Mouse (Mus musculus) forebrain, embryonic 16.5 days (tissue): Measurements from ENCODE around the gene Grm6. TPM values are rescaled to one million over a fixed set of nuclear protein-coding genes. Genes with fewer than 3 reads are reported as not detected.
A peak's percentile ranks its signal among the peaks of the same experiment; 100 is the strongest.

Experiments used
- ATAC-seq: fragments of 200-750 bp; cut with Nextera tagmentation; 2 replicates; pipeline ENCODE4 v1.8.0; 2017; ENCODE audit warnings: mild to moderate bottlenecking, moderate library complexity
- H3K27ac ChIP-seq: fragments of 300-500 bp; sonication (generic); 2 replicates; pipeline ENCODE4 v1.5.1; 2014; ENCODE audit warnings: low read length, control low read depth
- H3K27me3 ChIP-seq: fragments of 300-500 bp; sonication (generic); replicated peaks from 2 replicates; pipeline ENCODE4 v1.6.1; 2014; ENCODE audit warnings: low read length; ENCODE audit not compliant: control insufficient read depth, insufficient read depth
- H3K36me3 ChIP-seq: fragments of 300-500 bp; sonication (generic); 2 replicates; pipeline ENCODE4 v1.6.1; 2014; ENCODE audit not compliant: control insufficient read depth, insufficient read depth
- H3K4me1 ChIP-seq: fragments of 300-500 bp; sonication (generic); replicated peaks from 2 replicates; pipeline ENCODE4 v1.6.1; 2014; ENCODE audit warnings: low read length; ENCODE audit not compliant: control insufficient read depth, insufficient read depth
- H3K4me2 ChIP-seq: fragments of 300-500 bp; sonication (generic); 2 replicates; pipeline ENCODE4 v1.6.1; 2014; ENCODE audit warnings: mild to moderate bottlenecking, low read length, control low read depth
- H3K4me3 ChIP-seq: fragments of 300-500 bp; sonication (generic); replicated peaks from 2 replicates; pipeline ENCODE4 v1.5.1; 2014; ENCODE audit warnings: mild to moderate bottlenecking, low read length, control low read depth
- H3K9ac ChIP-seq: fragments of 300-500 bp; sonication (generic); replicated peaks from 2 replicates; pipeline ENCODE4 v1.6.1; 2014; ENCODE audit warnings: low read depth, low read length, control low read depth
- H3K9me3 ChIP-seq: fragments of 300-500 bp; sonication (generic); 2 replicates; pipeline ENCODE4 v1.6.1; 2016; ENCODE audit warnings: low read length; ENCODE audit not compliant: control insufficient read depth
- WGBS: fragments of 180-500 bp; shearing (Covaris S2); extraction: QIAGEN DNeasy Blood & Tissue Kit; methylation state at CpG from one replicate; pipeline ENCODE4 v1.1.7; 2014; 5-methylcytosine and 5-hydroxymethylcytosine counted together
- polyA plus RNA-seq: library from polyadenylated mRNA; unstranded; fragments of >200 nt; fragmentation: Nextera tagmentation; extraction: Ambion mirVana; gene quantifications from 2 replicates; pipeline ENCODE4 v1.2.1, GENCODE M21; 2015

Gene Grm6
- polyA plus RNA-seq, 1 experiment from 2014 or later = not detected

GRCm38 (mm10) chr11:50848520-50849137, 1.9 kb upstream of the Grm6 start:
- H3K27me3 ChIP-seq = peaks cover 49% of the 10 kb centered on the region
- H3K4me1 ChIP-seq = peaks cover 13% of the 10 kb centered on the region
- H3K27ac ChIP-seq = no peak overlapping the region
- H3K9ac ChIP-seq = no peak overlapping the region
- no peak overlapping the region for H3K4me3 ChIP-seq
- H3K9me3 ChIP-seq = 0 out of 2 replicates have a peak, but pooled peaks cover 5% of the 10 kb centered on the region
- 54% methylated on average over 3 of the region's 3 CpGs for WGBS
- H3K4me2 ChIP-seq = no peak overlapping the region
- no peak for ATAC-seq
- H3K36me3 ChIP-seq = no peaks in the 10 kb centered on the region

GRCm38 (mm10) chr11:50849310-50849709, 1.2 kb upstream of the Grm6 start:
- no peak for ATAC-seq
- 0 out of 2 replicates have a peak, but pooled peaks cover 5% of the 10 kb centered on the region for H3K9me3 ChIP-seq
- H3K9ac ChIP-seq = no peak overlapping the region
- no peak overlapping the region for H3K4me2 ChIP-seq
- WGBS = 11% methylated on average over 10 of the region's 10 CpGs
- no peak overlapping the region for H3K27ac ChIP-seq
- no peaks in the 10 kb centered on the region for H3K36me3 ChIP-seq
- H3K4me1 ChIP-seq = peaks cover 13% of the 10 kb centered on the region
- H3K27me3 ChIP-seq = peaks cover 49% of the 10 kb centered on the region
- no peak overlapping the region for H3K4me3 ChIP-seq

GRCm38 (mm10) chr11:50850989-50851601, 610 bp downstream of the Grm6 start:
- peak overlapping the region; percentile 85 for H3K4me2 ChIP-seq
- no peaks in the 10 kb centered on the region for H3K36me3 ChIP-seq
- H3K27me3 ChIP-seq = peaks cover 49% of the 10 kb centered on the region
- H3K4me1 ChIP-seq = peaks cover 13% of the 10 kb centered on the region
- peak overlapping the region; percentile 51 for H3K9ac ChIP-seq
- H3K9me3 ChIP-seq = 0 out of 2 replicates have a peak, but pooled peaks cover 5% of the 10 kb centered on the region
- peak overlapping the region; percentile 46 for H3K4me3 ChIP-seq
- under 1% methylated on average over 61 of the region's 72 CpGs for WGBS
- no peak overlapping the region for H3K27ac ChIP-seq
- peak; percentile 43; the same call in 1 of the 2 replicates for ATAC-seq

- no peak overlapping the region for H3K9ac ChIP-seq
- H3K9me3 ChIP-seq = peaks cover 9% of the 10 kb centered on the region
- peaks cover 47% of the 10 kb centered on the region for H3K36me3 ChIP-seq
- H3K4me3 ChIP-seq = no peak overlapping the region
- ATAC-seq = no peak
- WGBS = 96% methylated on average over 3 of the region's 3 CpGs
- H3K27ac ChIP-seq = no peak overlapping the region
- H3K27me3 ChIP-seq = no peaks in the 10 kb centered on the region
- no peak overlapping the region for H3K4me2 ChIP-seq
- H3K4me1 ChIP-seq = no peaks in the 10 kb centered on the region
Measured at GRCm38 (mm10) chr11:50878641-50879040, 28.2 kb downstream of the Grm6 start.

GRCm38 (mm10) chr11:50883756-50884155, 33.3 kb downstream of the Grm6 start:
- no peak overlapping the region for H3K4me3 ChIP-seq
- H3K4me1 ChIP-seq = peaks cover 11% of the 10 kb centered on the region
- H3K36me3 ChIP-seq = peaks cover 16% of the 10 kb centered on the region
- H3K27ac ChIP-seq = no peak overlapping the region
- H3K4me2 ChIP-seq = no peak overlapping the region
- no peak overlapping the region for H3K9ac ChIP-seq
- no peaks in the 10 kb centered on the region for H3K27me3 ChIP-seq
- H3K9me3 ChIP-seq = no peaks in the 10 kb centered on the region
- 83% methylated on average over 3 of the region's 3 CpGs for WGBS
- ATAC-seq = no peak

GRCm38 (mm10) chr11:50886231-50886932, 35.9 kb downstream of the Grm6 start:
- no peak for ATAC-seq
- Histone ChIP-seq H3K9me3 (no peaks in the 10 kb centered on the region), H3K27me3 (no peaks in the 10 kb centered on the region), H3K27ac (no peak overlapping the region), H3K4me2 (peak overlapping the region; percentile 80), H3K4me1 (peaks cover 11% of the 10 kb centered on the region), H3K36me3 (peaks cover 3% of the 10 kb centered on the region; the same call in 1 of the 2 replicates), H3K9ac (peak overlapping the region; percentile 55), H3K4me3 (peak overlapping the region; percentile 51)
- 49% methylated on average over 7 of the region's 8 CpGs for WGBS

GRCm38 (mm10) chr11:50886933-50887293, 36.4 kb downstream of the Grm6 start:
- 10% methylated on average over 10 of the region's 10 CpGs for WGBS
- H3K4me2 ChIP-seq = peak overlapping the region; percentile 80
- no peaks in the 10 kb centered on the region for H3K9me3 ChIP-seq
- H3K4me1 ChIP-seq = peaks cover 11% of the 10 kb centered on the region
- peak overlapping the region; percentile 51 for H3K4me3 ChIP-seq
- peak overlapping the region; percentile 55 for H3K9ac ChIP-seq
- H3K27ac ChIP-seq = peak overlapping the region; percentile 75
- peaks cover 3% of the 10 kb centered on the region; the same call in 1 of the 2 replicates for H3K36me3 ChIP-seq
- ATAC-seq = peak; percentile 24
- H3K27me3 ChIP-seq = no peaks in the 10 kb centered on the region

- H3K9ac ChIP-seq = peak within 1 kb of the TSS; percentile 55
- 6% methylated on average over 26 of the region's 26 CpGs for WGBS
- no peaks in the 10 kb centered on the region for H3K27me3 ChIP-seq
- peak; percentile 97 for ATAC-seq
- peaks cover 3% of the 10 kb centered on the region; the same call in 1 of the 2 replicates for H3K36me3 ChIP-seq
- peak within 1 kb of the TSS; percentile 80 for H3K4me2 ChIP-seq
- no peaks in the 10 kb centered on the region for H3K9me3 ChIP-seq
- peak within 1 kb of the TSS; percentile 75 for H3K27ac ChIP-seq
- H3K4me1 ChIP-seq = peaks cover 11% of the 10 kb centered on the region
- peak within 1 kb of the TSS; percentile 51 for H3K4me3 ChIP-seq
Measured at GRCm38 (mm10) chr11:50887390-50888128, 37.1 kb downstream of the Grm6 start, which contains the start of gene Zfp454. Zfp454 (minus strand) TSS chr11:50887651.

GRCm38 (mm10) chr11:50892441-50892840, 42.0 kb downstream of the Grm6 start:
- H3K36me3 ChIP-seq = no peaks in the 10 kb centered on the region
- no peak for ATAC-seq
- no peak overlapping the region for H3K9ac ChIP-seq
- H3K9me3 ChIP-seq = peaks cover 18% of the 10 kb centered on the region
- no peak overlapping the region for H3K4me3 ChIP-seq
- no peaks in the 10 kb centered on the region for H3K27me3 ChIP-seq
- H3K27ac ChIP-seq = no peak overlapping the region
- WGBS = 56% methylated on average over 2 of the region's 2 CpGs
- H3K4me2 ChIP-seq = no peak overlapping the region
- no peaks in the 10 kb centered on the region for H3K4me1 ChIP-seq
